Mouse (Mus musculus) spleen, postnatal 4 days (tissue): ENCODE results near the gene Chad.

Experiments used
- DNase-seq, 2 experiments: peaks; one replicate each; pipeline ENCODE4 v3.0.0; 2022; ENCODE audit warnings: low spot score in 2 of 2

The Chad gene

DNA sequence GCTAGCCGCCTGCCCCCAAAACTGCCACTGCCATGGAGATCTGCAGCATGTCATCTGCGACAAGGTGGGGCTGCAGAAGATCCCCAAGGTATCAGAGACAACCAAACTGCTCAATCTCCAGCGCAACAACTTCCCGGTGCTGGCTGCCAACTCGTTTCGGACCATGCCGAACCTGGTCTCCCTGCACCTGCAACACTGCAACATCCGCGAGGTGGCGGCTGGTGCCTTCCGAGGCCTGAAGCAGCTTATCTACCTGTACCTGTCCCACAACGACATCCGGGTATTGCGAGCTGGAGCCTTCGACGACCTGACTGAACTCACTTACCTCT, 268 bp downstream of the Chad start:
- no peak for DNase-seq

DNA sequence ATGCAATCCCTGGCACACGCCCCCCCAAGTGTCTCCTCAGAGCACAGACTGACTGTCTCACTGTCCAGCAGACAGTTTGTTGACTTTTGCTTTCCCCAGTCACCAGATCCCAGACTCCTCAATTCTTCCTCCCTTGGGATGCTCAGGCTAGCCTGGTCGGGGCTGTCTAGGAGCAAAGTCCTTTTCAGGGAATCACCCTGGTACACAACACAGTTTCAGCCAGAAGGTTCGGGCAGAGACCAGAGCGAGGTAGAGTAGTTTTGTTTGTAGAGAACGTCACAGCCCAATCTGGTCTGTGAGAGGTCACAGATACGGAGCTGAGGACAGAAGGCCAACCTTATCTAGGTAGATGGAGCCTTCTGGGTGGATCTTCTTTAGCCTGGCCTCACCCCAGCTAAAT, 1.7 kb downstream of the Chad start:
- no peak for DNase-seq

DNA sequence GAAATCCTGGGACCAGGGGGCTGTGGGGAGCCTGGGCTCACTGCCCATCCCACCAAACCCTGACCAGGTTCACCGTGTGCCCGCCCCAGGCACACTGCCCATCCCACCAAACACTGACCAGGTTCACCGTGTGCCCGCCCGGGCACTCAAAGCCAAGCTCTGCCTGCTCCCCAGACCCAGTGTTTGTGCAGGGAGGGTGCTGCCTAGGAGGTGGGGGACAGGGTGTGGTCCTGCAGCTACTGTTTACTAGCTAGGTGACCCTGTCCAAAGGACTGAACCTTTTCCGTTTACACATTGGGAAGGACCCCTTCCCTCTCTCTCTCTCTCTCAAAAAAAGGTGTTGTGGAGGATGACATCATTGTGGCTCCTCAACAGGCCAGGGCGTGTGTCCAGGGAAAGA, 2.5 kb downstream of the Chad start:
- no peak for DNase-seq

DNA sequence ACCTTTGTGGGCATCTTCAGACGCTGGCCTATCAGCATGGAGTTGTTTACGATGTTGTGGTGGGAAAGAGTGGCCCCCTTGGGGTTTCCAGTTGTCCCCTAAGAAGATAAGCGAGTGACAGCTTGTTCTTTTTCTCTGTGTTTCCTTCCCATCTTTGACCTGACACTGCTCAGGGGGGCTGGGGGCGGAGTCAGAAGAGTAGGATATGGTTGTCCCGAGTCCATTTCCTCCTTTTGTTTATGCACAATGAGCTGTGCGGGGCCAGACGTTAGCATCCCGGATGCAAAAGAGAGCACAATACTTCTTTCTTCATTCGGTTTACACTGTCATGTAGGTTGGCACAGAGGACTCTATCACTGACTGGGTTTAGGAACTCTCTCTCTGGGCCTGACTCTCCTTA, 5.8 kb downstream of the Chad start:
- no peak for DNase-seq

DNA sequence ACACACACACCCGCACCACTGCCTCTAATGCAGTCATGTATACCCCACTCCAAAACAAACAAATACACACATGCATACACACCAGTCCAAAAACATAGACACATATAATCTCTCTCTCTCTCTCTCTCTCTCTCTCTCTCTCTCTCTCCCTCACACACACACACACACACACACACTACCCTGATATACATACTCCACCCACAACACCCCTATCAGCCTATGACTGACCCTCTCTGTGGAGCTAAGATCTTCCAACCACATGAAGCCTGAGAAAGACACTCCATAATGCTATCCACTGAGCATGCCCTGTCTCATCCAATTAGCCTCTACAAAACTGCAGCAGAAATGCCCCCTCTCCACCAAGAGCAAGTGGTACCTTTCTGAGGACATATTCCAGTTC, 7.0 kb downstream of the Chad start:
- DNase-seq, result no peak

DNA sequence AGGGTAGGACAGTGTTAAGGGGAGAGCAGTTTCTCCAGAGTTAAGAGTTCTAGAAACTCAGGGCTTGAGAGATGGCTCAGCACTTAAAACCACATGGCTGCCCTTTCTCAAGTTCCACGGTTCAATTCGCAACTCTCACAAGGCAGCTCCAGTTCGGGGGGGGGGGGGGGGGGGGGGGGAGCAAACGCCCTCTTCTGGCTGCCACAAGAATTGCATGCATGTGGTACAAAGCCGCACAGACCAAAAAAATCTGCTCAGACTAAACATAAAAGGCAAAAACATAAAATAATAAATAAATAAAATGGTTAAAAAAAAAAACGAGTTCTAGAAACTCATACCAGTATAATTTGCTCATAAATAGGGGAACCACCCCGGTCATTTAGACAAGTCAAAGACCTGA, 9.7 kb downstream of the Chad start:
- DNase-seq, result no peak

DNA sequence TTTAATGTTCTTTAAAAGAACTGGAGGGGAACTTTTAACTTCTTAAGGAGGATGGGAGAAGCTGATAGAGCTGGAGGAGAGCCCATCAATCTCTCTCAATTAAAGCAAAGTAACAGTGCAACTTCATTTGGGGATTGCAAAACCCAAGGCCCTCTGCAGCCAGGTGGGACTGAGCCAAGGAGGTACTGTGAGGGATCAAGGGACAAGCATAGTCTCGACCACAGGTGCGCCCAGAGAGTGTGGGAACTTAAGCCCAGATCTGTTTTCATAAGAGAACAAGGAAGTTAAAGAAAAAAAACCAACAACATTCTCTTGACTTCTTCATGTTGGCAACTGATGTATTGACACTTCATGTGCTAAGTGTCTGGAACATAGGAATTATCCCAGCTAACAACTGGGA, 10.2 kb downstream of the Chad start:
- no peak for DNase-seq

DNA sequence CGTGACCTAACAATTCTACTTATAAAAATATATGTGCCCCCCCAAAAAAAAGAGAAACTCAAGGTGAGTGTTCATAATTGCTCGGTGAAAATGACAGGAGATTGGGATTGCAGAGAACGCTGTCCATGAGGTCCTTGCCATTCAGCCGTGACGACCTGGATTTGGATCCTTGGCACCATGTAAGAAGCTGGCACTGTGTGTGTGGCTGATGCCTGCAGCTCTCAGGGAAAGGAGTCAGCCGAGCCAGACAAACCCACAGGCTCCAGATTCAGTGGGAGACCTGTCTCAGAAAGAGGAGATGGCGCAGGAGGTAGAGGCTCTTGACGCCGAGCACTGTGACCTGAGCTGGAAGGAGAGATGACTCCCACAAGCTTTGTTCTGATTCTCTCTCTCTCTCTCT, 11.5 kb downstream of the Chad start:
- DNase-seq, result no peak

DNA sequence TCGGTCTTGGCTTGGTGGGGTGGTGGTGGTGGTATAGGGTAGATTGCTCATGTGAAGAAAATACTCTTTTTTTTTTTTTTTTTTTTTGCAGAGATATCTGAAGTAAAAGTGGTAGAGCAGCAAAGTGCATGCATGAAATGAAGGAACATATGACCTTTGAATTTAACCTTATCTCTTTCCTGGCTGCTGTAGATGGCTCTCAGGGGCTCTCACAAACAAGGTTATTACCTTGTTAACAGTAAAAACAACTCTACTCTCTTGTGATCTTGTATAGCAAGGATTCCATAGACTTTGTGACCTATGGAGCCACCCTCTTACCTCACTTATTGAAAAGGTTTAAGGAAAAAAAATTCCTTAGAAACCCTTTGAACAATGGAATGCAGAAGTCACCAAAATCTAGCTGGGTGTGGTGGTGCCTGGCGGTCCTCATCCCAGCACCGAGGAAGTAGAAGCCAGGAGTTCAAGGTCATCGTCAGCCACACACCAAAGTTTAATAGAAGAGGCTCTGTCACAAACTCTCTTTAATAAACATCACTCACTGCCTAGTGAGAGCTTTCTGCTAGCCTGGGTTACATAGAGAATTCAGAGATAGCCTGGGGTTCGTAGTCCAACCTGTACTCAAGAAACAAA, 15.4 kb downstream of the Chad start:
- no peak for DNase-seq

DNA sequence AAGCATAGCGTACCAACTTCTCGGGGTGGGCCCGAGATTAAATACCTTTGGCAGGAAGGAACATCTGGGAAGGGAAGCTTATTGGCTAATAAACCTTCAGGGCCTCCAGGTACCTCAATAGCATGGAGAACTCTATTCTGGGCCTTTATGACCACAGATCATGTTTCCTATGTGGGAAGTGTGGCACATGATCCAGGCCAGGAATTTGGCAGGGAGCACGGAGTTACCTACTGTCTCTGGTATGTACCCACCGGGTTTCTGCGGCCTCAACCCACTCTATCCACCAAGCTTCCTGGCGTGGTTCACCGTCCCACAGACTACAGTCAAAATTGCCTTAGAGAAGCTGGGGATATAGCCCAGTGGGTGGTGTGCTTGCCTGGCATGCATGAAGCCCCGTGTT, 20.2 kb downstream of the Chad start:
- no peak for DNase-seq

DNA sequence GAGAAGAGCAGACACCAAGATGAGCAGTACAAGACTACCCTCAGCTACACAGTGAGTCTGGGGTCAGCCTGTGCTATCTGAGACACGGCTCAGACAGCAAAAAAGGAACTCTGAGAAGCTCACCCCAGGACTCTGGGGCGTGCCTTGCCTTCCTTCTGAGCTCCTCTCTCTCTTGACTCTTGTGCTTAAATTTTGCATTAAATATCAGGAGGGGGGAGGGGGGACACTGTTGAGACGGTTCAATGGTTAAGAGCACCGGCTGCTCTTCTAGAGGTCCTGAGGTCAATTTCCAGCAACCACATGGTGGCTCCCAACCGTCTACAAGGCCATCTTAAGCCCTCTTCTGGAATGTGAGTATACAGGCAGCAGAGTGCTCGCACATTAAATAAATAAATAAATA, 22.7 kb downstream of the Chad start:
- DNase-seq, result no peak

DNA sequence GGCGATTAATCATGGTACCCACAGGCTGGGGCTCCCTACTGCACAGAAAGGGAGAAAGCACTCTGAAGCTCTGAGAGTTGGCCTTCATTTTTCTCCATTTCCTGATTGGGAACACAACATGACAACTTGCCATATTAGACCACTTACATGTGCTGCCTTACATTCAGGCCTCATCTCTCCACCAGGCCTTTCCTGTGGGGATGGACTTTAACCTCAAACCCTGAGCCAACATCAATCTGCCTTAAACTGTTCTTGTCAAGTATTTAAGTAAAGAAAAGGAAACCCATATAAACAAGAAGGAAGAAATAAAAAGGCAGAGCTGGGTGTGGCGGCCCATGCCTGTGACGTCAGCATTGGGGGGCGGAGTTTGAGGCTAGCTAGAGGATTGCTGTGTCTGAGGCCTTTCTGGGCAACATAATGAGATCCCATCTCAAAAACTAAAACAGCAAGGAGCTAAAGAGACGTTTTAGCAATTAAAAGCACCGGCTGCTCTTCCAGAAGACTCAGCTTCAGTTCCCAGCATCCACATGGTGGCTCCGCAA, 31.5 kb downstream of the Chad start:
- peak; percentile 54 to 76 for DNase-seq

DNA sequence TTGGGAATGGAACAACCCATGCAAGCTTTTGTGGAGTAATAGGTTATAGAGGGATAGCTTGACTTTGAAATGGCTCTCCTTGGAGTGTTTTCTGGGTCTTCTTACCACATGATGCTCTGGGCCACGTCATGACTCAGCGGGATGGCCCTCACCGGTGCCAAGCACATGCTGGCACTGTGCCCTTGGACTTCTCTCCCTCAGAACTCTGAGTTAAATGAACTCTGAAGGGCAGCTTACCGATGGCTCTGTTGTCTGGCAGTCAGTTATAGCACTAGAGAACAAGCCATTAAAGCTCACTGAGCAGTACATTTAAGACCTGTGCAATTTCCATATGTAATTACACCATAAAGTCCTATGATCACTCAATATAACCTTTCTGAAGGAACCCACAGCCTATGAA, 32.5 kb downstream of the Chad start:
- no peak for DNase-seq

DNA sequence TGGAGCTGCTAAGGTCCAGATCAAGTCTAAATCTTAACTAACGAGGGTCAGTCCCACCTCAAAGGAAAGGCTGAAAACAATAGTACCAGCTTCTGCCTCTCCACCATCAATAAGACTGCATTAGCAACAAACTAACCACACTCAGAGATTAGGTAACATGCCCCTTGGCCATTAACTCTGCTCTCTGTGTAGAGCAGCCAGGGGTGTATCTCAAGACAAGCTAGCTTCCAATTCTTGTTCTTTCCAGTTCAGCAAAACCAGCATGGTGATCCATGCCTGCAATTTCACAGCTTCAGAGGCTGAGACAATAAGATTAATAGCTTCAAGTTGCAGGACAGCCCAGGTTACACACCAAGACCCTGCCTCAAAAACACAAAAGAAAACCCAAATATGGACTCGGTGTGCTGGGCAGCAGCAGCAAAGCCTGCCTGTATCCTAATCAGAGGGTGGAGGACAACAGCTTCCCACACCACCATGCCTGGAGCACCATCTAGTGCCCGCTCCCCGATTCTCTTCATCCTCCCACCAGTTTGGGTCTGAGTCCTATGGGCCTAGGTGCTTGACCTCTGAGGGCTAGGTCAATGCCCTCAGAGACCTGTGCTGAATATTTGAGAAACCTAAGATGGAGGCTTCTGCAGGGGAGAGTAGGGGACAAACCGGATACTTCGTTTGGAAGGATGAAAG, 33.7 kb downstream of the Chad start:
- no peak for DNase-seq

DNA sequence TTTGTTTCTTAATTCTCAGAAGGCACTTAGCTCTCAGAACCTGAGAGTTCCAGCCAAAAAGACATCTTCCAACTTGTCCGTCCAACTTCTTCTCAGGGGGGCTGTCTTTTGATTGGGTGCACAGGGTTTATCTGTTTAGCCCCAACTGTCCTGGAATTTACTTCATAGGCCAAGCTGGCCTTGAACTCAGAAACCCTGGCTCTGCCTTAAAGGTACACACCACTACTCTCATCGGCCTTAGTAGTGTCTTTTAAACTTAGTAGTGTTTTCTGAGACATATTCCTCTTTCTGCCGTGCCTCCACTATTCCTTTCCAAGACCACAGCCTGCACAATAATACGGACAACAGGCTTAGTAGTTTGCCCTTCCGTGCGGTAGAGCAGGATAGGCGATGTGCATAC, 35.6 kb downstream of the Chad start:
- no peak for DNase-seq

DNA sequence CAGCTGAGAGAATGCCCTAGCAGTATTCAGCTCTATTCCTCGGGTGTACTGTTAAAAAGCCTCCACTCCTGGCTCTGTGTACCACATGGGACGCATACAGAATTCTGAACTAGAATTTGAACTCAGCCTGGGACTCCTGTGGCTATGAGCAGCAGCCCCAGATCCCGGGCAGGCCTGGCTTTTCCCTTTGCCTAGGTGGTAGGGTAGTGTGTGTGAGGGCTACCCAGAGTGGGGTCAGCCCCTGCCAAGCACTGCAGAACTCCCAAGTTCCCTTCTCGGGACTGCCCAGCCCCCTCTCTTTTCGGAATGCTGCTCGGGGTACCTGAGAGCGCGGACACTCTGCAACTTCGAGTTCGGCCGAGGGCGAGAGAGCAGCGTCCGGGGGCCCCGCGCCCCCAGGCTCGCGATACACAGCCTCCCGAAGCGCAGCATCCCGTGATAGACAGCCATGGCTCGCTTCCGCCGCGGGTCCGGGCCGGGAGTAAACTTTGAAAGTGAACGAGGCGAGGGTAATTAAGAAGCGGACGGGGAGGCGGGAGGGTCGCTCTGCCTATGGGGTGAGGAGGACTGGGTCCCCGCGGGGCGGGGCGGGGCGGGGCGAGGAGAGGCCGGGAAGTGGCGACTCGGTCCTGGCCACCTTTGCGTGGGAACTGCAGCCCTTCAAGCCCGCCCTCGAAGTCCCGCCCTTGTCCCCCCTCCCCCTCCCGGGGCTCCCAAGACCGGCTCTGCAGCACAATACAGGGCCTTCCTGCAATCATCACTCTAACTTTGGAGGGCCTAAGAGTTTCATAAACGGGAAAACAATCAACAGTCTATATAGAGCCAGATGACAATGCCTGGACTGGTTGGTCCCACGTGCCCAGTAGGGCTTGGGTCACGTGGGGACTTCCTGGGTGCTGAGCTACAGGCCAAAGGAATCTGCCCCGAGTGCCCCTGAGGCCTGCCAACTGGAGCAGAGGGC, 36.8 kb downstream of the Chad start, which contains the start of gene Acsf2:
Gene Acsf2, minus strand, starts transcription at position 551 of the 961 bp plus-strand sequence.
- peak; percentile 66 to 80 for DNase-seq

DNA sequence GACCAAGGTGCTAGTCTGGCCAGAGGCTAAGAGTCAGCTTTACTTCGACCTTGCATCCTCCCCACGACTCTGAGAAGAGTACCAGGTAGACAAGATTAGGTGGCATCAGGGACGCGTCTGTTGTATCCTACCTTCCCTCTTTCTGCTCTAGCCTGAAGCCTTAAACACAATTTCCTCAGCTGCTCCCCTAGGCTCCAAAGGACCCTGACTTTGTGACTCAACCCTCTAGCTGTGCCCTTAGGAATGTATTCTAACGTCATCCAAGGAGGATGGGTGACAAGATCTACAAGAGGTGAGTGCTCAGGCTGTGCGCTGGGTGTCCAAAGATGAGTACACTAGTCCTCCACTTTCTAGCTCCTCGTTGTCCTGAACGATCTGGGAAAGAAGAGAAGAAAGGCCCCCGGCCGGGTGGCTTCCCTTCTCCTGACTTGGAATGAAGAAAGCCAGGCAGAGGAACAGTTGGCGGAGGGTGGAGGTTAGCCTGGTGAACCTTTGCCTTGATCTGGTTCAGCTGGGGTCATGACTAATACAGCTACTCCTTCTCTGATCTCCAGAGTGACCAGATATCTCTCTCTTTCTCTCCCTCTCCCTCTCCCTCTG, 37.6 kb downstream of the Chad start:
- DNase-seq, result no peak

DNA sequence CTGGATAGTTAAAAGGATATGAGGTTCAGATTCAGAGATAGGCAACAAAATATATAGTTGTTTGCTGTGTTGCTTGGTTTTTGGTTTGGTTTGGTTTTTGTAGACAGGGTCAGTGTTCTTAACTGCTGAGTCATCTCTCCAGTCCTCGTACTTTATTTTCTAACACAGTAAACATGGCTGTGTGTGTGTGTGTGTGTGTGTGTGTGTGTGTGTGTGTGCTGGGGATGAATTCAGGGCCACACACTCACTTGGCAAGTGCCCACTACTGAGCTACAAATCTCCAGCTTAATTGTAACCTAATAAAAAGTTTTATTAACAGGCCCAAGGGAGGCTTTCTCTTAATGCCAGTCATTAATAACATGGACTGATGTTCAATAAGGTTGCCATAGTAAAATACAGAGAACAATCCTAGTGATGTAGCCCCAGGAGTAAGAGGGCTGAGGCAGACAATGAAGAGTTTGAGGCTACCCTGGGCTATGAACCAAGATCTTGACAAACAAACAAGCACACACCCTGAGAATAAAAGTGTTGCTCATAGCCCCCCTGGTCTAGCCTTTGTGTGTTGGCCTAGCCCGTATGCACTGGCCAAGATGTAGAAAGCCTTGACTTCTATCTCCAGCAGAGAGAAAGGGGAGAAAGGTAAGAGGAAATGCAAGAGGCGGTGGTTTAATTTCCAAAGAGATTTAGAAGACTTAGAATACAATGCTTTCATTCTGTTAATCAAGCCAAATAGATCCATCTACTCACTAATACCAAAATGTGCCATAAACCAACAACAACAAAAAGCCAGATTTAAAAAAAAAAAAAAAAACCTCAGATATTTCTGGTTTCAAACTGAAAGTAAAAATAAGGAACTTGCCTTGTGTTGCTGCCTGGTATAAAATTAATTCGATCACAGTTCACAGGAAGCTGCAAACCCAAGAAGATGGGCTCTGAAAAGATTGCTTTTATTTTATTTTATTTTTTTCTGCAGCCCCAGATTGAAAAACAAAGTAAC, 46.2 kb downstream of the Chad start:
- DNase-seq, result no peak

DNA sequence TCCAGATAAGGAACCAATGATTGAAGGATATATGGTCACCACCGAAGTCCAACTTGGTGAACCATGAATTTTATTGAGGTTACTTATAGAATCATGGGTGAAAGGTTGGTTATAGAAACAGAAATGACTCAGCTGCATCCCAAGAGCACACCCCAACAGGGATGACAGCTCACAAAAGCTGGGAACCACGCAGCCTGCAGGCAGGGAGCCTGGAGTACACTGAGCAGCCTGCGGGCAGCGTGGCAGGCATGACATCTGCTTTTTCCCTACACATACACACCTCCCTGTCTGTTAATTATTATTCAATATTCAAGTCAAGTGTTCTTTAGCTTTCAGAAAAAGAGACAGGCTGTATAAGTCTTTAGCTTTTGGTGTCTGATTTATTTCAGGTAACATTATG, 49.8 kb downstream of the Chad start:
- no peak for DNase-seq

DNA sequence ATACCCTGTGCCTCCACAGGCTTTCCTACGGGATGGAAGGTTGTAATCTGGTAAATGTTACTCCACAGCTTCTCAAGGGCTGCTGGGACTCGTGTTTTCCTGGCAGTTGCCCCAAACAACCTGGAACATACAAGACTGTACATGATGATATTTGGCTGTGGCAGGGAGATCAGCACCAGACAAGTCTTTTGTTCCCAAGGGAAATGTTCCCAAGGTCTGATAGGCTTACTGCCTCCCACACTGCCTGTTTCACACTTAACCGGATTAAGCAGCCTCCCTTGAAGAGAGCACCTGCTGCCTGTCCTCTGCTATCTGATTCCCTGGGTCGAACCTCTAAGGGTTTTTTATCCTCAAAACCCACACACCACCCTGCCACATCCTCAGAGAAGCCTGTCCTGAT, 50.6 kb downstream of the Chad start:
- DNase-seq, result no peak

DNA sequence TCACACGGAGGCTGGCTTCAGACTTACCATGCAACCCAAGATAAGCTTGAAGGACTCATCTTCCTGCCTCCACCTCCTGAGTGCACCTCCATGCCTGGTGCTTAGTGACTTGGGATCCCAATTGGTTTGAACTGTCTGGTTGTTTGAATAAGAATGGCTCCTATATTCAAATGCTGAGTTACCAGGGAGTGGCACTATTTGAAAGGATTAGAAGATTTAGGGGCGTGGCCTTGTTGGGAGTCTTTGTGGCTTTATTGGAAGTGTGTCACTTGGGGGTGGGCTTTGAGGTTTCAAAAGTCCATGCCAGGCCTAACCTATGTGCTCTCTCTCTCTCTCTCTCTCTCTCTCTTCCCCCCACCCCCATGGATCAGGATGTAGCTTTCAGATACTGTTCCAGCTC, 52.8 kb downstream of the Chad start:
- DNase-seq, result no peak
